Mouse (Mus musculus) Muller cell, postnatal 12 days (primary cell): Measurements from ENCODE around the gene Ehbp1.

Experiments used
- DNase-seq: peaks from one replicate; pipeline ENCODE4 v3.0.0-alpha.2; 2015; ENCODE audit errors: inconsistent ontology term

The Ehbp1 gene

DNA sequence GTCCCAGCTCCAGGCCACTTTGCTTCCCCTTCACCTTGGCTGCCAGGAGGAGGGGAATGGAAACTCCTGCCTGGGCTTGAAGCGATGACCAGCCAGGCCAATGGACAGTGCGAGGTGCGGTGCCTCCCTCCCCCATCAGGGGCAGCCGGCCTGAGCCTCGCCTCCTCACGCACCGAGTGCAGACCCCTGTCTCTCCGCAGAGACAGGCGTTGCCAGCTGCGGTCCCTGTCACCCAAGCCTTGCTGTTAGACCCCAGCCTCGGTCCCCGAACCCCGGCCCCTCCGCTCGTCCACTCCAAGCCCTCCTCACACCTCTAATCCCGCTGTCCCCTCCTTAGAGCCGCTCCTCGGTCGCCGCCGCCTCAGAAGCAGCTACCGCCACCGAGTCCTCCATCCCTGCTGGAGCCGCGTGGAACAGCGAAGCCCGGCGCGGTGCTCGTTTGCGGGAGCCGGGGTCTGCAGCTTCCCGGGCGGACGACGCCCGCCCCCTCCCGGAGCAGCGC, 55.7 kb downstream of the Ehbp1 start:
- peak; percentile 72 for DNase-seq

GRCm38 (mm10) chr11:22276656-22277055, 65.4 kb downstream of the Ehbp1 start:
- DNase-seq, result no peak

GRCm38 (mm10) chr11:22274144-22274543, 67.9 kb downstream of the Ehbp1 start:
- no peak for DNase-seq

- no peak for DNase-seq
Measured at GRCm38 (mm10) chr11:22273378-22273777, 68.7 kb downstream of the Ehbp1 start.

DNA sequence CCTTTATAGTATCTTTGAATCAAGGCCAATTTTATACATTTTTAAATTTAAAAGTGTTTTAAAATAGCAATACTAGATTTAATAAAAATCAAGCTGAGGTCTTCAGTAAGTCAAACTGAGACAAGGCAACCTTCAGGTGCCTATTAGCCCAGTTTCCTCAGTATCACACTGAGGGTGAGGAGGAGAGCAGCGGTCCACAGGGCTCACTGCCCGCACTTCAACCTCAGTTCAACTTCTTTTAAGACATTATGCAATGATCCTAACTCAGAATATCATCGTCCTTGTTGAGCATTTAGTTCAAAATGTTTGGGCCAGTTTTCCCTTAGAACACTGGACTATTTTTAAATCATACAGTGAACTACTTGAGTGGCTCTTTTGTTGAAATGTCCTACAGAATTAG, 70.2 kb downstream of the Ehbp1 start:
- peak; percentile 57 for DNase-seq

DNA sequence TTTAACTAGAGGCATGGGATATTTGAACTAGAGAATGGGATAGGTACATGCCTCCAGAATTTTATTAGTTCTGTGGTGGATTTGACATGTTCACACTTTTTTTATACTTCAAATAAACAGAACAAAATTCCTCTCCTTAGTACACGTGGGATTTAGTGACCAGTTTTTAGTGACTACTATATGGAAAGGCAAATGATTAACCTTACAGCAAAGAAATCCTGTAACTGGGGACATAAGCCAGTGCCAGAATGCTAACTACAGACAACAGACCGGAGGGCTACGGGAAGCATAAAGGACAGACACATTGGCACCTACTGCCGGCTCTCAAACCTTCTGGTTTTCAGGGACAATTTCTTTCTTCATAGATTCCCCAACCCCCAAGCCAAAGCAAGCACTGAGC, 72.4 kb downstream of the Ehbp1 start:
- DNase-seq, result no peak

GRCm38 (mm10) chr11:22269173-22269572, 72.9 kb downstream of the Ehbp1 start:
- DNase-seq, result no peak

DNA sequence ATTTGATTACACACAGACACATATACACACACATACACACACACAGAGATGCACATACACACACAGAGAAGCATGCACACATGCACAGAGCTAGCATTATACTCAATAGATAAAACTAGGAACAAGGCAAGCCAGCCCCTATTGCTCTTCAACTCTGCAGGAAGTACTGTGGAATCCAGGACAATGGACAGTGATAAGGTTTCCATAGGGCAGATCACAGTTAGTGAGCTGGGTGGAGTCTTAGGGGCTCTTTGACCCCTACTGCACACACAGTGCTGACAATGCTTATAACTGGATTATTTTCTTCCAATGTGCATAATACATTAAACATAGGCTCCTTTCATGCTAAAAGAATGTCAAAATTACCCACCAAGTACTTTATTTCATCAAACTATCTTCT, 75.1 kb downstream of the Ehbp1 start:
- no peak for DNase-seq

GRCm38 (mm10) chr11:22255418-22255817, 86.7 kb downstream of the Ehbp1 start:
- DNase-seq, result no peak

DNA sequence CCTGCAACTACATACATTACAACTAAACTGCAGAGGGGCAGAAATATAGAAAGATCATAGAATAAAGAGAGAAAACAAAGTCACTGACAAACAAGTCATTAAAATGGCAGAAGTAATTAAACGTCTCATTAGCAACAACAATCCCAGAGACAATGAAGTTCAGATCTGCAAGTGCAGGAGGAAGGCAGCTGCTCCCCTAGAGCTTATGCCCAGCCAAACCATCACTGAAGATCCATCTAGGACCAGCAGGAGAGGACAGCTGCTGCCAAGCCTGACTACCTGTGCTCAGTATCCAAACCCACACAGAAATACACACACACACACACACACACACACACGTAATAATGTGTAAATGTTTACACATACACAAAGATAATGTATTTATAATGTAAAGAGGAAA, 92.7 kb downstream of the Ehbp1 start:
- DNase-seq, result no peak

GRCm38 (mm10) chr11:22247736-22248135, 94.4 kb downstream of the Ehbp1 start:
- DNase-seq, result peak; percentile 17

GRCm38 (mm10) chr11:22247069-22247468, 95.0 kb downstream of the Ehbp1 start:
- no peak for DNase-seq

- no peak for DNase-seq
Measured at GRCm38 (mm10) chr11:22235558-22235957, 106.5 kb downstream of the Ehbp1 start.

GRCm38 (mm10) chr11:22234739-22235138, 107.4 kb downstream of the Ehbp1 start:
- DNase-seq, result no peak

DNA sequence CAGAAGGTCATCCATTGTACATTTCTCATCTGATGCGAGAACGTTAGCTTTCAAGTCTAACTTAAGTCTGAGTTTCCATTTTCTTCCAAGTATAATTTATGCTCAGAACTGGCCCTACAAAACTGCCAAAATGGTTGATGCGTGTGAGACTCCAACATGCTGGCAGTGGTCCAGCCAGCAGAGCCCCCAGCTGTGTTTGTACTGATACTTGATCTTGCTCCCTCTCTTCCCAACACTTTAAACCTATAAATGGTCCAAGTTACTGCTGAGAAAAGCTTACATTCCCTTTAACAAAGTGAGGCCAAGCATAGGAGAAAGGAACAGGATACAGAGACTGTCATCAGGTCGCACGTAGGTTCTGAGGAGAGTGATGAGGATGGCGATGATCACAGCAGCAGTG, 111.2 kb downstream of the Ehbp1 start:
- DNase-seq, result no peak

DNA sequence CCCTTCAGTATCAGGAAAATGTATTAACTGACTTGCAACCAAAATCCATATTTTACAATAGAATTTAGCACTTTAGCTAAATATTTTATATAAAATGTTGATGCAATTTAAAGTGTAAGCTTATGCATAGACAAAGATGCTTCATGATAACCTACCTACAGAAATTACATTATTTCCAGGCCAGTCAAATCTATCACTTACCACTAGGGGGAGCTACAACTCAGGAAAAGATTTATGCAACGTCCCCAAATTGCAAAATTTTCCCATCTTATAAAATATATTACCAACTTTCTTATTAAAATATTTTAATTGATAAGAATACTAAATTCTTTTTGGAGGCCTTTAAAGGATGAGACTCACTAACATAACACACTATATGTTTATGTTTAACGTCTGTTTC, 116.5 kb downstream of the Ehbp1 start:
- no peak for DNase-seq

DNA sequence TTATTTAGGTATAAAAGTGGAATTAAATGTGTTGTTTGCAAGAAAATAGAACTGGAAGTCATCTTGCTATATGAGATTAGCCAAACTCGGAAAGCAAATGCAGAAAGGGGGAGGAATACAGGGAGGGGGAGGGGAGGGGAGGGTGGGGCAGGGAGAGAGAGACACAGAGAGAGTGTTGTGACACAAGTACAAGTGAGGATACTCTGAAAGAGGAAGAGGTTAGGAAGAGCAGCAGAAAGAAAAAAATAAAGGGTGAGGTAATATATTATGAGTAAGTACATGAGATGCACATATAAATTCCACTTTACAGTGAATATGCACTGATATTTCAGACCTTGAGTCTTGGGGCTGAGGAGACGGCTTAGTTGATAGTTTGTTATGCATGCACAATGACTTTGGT, 123.9 kb downstream of the Ehbp1 start:
- DNase-seq, result no peak

GRCm38 (mm10) chr11:22216941-22217340, 125.2 kb downstream of the Ehbp1 start:
- no peak for DNase-seq

GRCm38 (mm10) chr11:22206611-22207010, 135.5 kb downstream of the Ehbp1 start:
- no peak for DNase-seq

- DNase-seq, result no peak
Measured at GRCm38 (mm10) chr11:22206191-22206590, 135.9 kb downstream of the Ehbp1 start.

DNA sequence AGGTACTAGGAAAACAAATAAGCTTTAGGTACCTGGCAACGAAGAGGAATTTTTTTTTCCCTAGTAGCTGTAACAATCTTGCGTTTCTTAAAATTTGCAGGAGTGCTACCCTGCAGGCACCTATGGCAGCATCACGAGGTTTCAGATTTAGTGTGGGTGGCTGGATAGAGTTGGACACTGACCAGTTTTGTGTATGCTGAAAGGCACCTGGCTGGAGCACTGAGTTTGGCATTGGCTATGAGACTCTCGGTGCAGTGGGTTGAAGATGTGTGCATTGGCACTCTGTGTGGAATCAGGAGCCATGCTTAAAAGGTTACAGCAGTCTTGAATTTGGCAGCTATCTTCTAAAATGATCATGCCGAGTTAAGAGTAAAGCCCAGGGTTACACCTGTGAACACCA, 138.7 kb downstream of the Ehbp1 start:
- DNase-seq, result no peak

DNA sequence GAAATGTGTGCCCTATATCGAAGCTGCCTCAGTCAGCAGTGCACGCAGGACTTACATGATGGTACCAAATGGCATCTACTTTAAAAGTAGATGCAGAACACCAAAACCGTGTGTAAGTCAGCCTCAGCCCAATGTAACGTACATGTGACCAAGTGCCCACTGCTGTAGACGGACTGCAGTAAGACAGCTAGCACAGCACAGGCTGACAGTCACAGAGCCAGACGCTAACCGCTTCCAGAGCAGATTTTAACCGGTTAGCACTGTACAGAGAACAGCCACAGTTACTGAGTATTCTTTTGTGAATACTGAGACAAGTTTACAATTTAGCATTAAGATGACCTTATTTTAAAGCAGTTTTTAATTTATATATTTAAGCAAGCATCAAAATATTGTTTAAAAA, 141.0 kb downstream of the Ehbp1 start:
- DNase-seq, result no peak

- no peak for DNase-seq
Measured at GRCm38 (mm10) chr11:22199881-22200280, 142.2 kb downstream of the Ehbp1 start.

- DNase-seq, result peak; percentile 32
Measured at GRCm38 (mm10) chr11:22198406-22198805, 143.7 kb downstream of the Ehbp1 start.

DNA sequence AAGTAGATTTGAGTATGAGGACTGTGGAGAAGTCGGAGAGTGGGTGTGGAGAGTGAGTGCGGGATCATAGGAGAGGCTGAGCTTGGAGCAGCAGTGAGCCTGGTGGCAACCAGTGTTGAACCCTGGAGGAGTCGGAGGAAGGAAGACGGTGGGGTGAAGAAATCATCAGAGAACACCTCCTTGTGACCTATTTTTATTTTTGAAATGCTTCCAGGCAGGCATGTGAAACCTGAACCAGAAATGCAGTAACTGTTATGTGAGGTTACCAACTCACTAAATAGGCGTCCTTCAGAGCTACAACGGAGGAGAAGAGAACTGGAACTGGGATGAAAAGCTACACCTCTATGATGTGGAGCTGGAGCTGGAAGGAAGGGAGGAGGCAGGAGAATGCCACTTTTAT, 144.2 kb downstream of the Ehbp1 start:
- DNase-seq, result no peak
